Mouse (Mus musculus) hindbrain, embryonic 16.5 days (tissue): ENCODE results near the gene Rcor2. TPM values are rescaled to one million over a fixed set of nuclear protein-coding genes. Genes with fewer than 3 reads are reported as not detected.

Experiments used
- ATAC-seq: fragments of 200-750 bp; cut with Nextera tagmentation; 2 replicates; pipeline ENCODE4 v1.8.0; 2017; ENCODE audit warnings: moderate TSS enrichment, moderate library complexity
- H3K27ac ChIP-seq: fragments of 300-500 bp; sonication (generic); 2 replicates; pipeline ENCODE4 v1.5.1; 2014; ENCODE audit warnings: low read depth, mild to moderate bottlenecking, control low read depth, low read length, moderate library complexity
- H3K27me3 ChIP-seq: fragments of 300-500 bp; sonication (generic); replicated peaks from 2 replicates; pipeline ENCODE4 v1.6.1; 2014; ENCODE audit warnings: low read length; ENCODE audit not compliant: control insufficient read depth, insufficient read depth
- H3K36me3 ChIP-seq: fragments of 300-500 bp; sonication (generic); 2 replicates; pipeline ENCODE4 v1.6.1; 2014; ENCODE audit warnings: mild to moderate bottlenecking, low read length, moderate library complexity, mixed read lengths; ENCODE audit not compliant: control insufficient read depth, insufficient read depth
- H3K4me1 ChIP-seq: fragments of 300-500 bp; sonication (generic); 2 replicates; pipeline ENCODE4 v1.6.1; 2014; ENCODE audit warnings: low read depth, low read length; ENCODE audit not compliant: control insufficient read depth, insufficient read depth
- H3K4me2 ChIP-seq: fragments of 300-500 bp; sonication (generic); 2 replicates; pipeline ENCODE4 v1.6.1; 2014; ENCODE audit warnings: mild to moderate bottlenecking, low read length, control low read depth, moderate library complexity
- H3K4me3 ChIP-seq: fragments of 300-500 bp; sonication (generic); 2 replicates; pipeline ENCODE4 v1.5.1; 2014; ENCODE audit warnings: mild to moderate bottlenecking, low read length, control low read depth, moderate library complexity
- H3K9ac ChIP-seq: fragments of 300-500 bp; sonication (generic); 2 replicates; pipeline ENCODE4 v1.6.1; 2014; ENCODE audit warnings: low read depth, mild to moderate bottlenecking, control low read depth, low read length, moderate library complexity
- H3K9me3 ChIP-seq: fragments of 300-500 bp; sonication (generic); 2 replicates; pipeline ENCODE4 v1.6.1; 2014; ENCODE audit warnings: mild to moderate bottlenecking, low read length, moderate library complexity; ENCODE audit not compliant: control insufficient read depth
- WGBS: fragments of 180-500 bp; shearing (Covaris S2); extraction: QIAGEN DNeasy Blood & Tissue Kit; methylation state at CpG from one replicate; pipeline ENCODE4 v1.1.7; 2014; 5-methylcytosine and 5-hydroxymethylcytosine counted together
- polyA plus RNA-seq: library from polyadenylated mRNA; unstranded; fragments of >200 nt; fragmentation: Nextera tagmentation; extraction: Ambion mirVana; gene quantifications from 2 replicates; pipeline ENCODE4 v1.2.1, GENCODE M21; 2015

Rcor2 gene
- polyA plus RNA-seq = 10.5 and 18.5 TPM in 2 replicates

- H3K9me3 ChIP-seq = peaks cover 2% of the 10 kb centered on the region; the same call in 1 of the 2 replicates
- H3K27ac ChIP-seq = peak within 1 kb of the TSS; percentile 93
- peak within 1 kb of the TSS; percentile 86 for H3K4me2 ChIP-seq
- H3K9ac ChIP-seq = peak within 1 kb of the TSS; percentile 91
- peak; percentile 43 for ATAC-seq
- WGBS = 1% methylated on average over 19 of the region's 28 CpGs
- peak within 1 kb of the TSS; percentile 82 for H3K4me3 ChIP-seq
- H3K4me1 ChIP-seq = peaks cover 53% of the 10 kb centered on the region
- H3K27me3 ChIP-seq = no peaks in the 10 kb centered on the region
- 0 out of 2 replicates have a peak, but pooled peaks cover 2% of the 10 kb centered on the region for H3K36me3 ChIP-seq
These were observed at the start of gene Rcor2 for GRCm38 (mm10) chr19:7267091-7267741. TSS of gene Rcor2 (plus strand) at chr19:7267325.

- H3K4me3 ChIP-seq = peak overlapping the region; percentile 90
- H3K4me2 ChIP-seq = peak overlapping the region; percentile 57
- peak; percentile 19; the same call in 1 of the 2 replicates for ATAC-seq
- no peak overlapping the region for H3K9ac ChIP-seq
- WGBS = 9% methylated on average over 6 of the region's 6 CpGs
- H3K27me3 ChIP-seq = no peaks in the 10 kb centered on the region
- H3K27ac ChIP-seq = no peak overlapping the region
- peaks cover 11% of the 10 kb centered on the region for H3K36me3 ChIP-seq
- no peaks in the 10 kb centered on the region for H3K9me3 ChIP-seq
- H3K4me1 ChIP-seq = peaks cover 29% of the 10 kb centered on the region
These were observed 49.2 kb upstream of the Rcor2 start for GRCm38 (mm10) chr19:7217926-7218267.

- H3K27me3 ChIP-seq = no peaks in the 10 kb centered on the region
- no peak for ATAC-seq
- H3K36me3 ChIP-seq = peaks cover 11% of the 10 kb centered on the region
- no peak overlapping the region for H3K4me2 ChIP-seq
- H3K4me3 ChIP-seq = no peak overlapping the region
- H3K27ac ChIP-seq = no peak overlapping the region
- no peak overlapping the region for H3K9ac ChIP-seq
- no peaks in the 10 kb centered on the region for H3K9me3 ChIP-seq
- WGBS = 96% methylated on average over 5 of the region's 5 CpGs
- peaks cover 29% of the 10 kb centered on the region for H3K4me1 ChIP-seq
These were observed 48.4 kb upstream of the Rcor2 start for GRCm38 (mm10) chr19:7218753-7219152.

GRCm38 (mm10) chr19:7222196-7222595 is 44.9 kb upstream of the Rcor2 start:
- H3K27me3 ChIP-seq = no peaks in the 10 kb centered on the region
- WGBS = 91% methylated on average over 6 of the region's 6 CpGs
- ATAC-seq = no peak

GRCm38 (mm10) chr19:7223488-7223887 is 43.6 kb upstream of the Rcor2 start:
- Histone ChIP-seq H3K4me2 (no peak overlapping the region), H3K9me3 (no peaks in the 10 kb centered on the region), H3K27me3 (no peaks in the 10 kb centered on the region), H3K36me3 (peaks cover 14% of the 10 kb centered on the region), H3K4me3 (no peak overlapping the region), H3K27ac (no peak overlapping the region), H3K4me1 (no peaks in the 10 kb centered on the region), H3K9ac (no peak overlapping the region)
- ATAC-seq = no peak

More at GRCm38 (mm10) chr19:7222196-7222595, 44.9 kb upstream of the Rcor2 start:
- Histone ChIP-seq H3K9ac (no peak overlapping the region), H3K27ac (no peak overlapping the region), H3K9me3 (no peaks in the 10 kb centered on the region), H3K4me1 (peaks cover 2% of the 10 kb centered on the region), H3K4me3 (no peak overlapping the region), H3K36me3 (peaks cover 7% of the 10 kb centered on the region), H3K4me2 (no peak overlapping the region)

GRCm38 (mm10) chr19:7224253-7224652 is 42.9 kb upstream of the Rcor2 start:
- Histone ChIP-seq H3K4me1 (no peaks in the 10 kb centered on the region), H3K4me3 (no peak overlapping the region), H3K36me3 (peaks cover 18% of the 10 kb centered on the region), H3K9me3 (no peaks in the 10 kb centered on the region), H3K27ac (no peak overlapping the region), H3K4me2 (no peak overlapping the region), H3K27me3 (no peaks in the 10 kb centered on the region), H3K9ac (no peak overlapping the region)
- no peak for ATAC-seq
- WGBS = 91% methylated on average over 3 of the region's 3 CpGs

- Histone ChIP-seq H3K9me3 (no peaks in the 10 kb centered on the region), H3K27me3 (no peaks in the 10 kb centered on the region), H3K9ac (no peak overlapping the region), H3K4me3 (no peak overlapping the region), H3K36me3 (peaks cover 26% of the 10 kb centered on the region), H3K27ac (no peak overlapping the region), H3K4me2 (no peak overlapping the region), H3K4me1 (no peaks in the 10 kb centered on the region)
- WGBS = 86% methylated on average over 9 of the region's 9 CpGs
- no peak for ATAC-seq
These were observed 41.9 kb upstream of the Rcor2 start for GRCm38 (mm10) chr19:7225096-7225690.

- no peaks in the 10 kb centered on the region for H3K4me1 ChIP-seq
- H3K4me3 ChIP-seq = no peak overlapping the region
- H3K36me3 ChIP-seq = peaks cover 26% of the 10 kb centered on the region
- WGBS = 74% methylated on average over 6 of the region's 6 CpGs
- no peaks in the 10 kb centered on the region for H3K9me3 ChIP-seq
- no peak overlapping the region for H3K9ac ChIP-seq
- no peaks in the 10 kb centered on the region for H3K27me3 ChIP-seq
- no peak overlapping the region for H3K27ac ChIP-seq
- no peak overlapping the region for H3K4me2 ChIP-seq
- ATAC-seq = no peak
These were observed 40.6 kb upstream of the Rcor2 start for GRCm38 (mm10) chr19:7226511-7226914.

GRCm38 (mm10) chr19:7234537-7235221 is 32.4 kb upstream of the Rcor2 start:
- WGBS = 49% methylated on average over 8 of the region's 8 CpGs
- peak; percentile 91 for ATAC-seq
- H3K27ac ChIP-seq = no peak overlapping the region

More at GRCm38 (mm10) chr19:7234537-7235221, 32.4 kb upstream of the Rcor2 start:
- H3K4me1 ChIP-seq = peaks cover 6% of the 10 kb centered on the region
- no peak overlapping the region for H3K9ac ChIP-seq
- no peak overlapping the region for H3K4me3 ChIP-seq
- no peak overlapping the region for H3K4me2 ChIP-seq
- no peaks in the 10 kb centered on the region for H3K27me3 ChIP-seq
- no peaks in the 10 kb centered on the region for H3K9me3 ChIP-seq
- H3K36me3 ChIP-seq = peaks cover 11% of the 10 kb centered on the region
